Mouse (Mus musculus) lung, postnatal 25 days (tissue): ENCODE measurements around the gene Pax1.

Experiments used
- DNase-seq: peaks from one replicate; pipeline ENCODE4 v3.0.0; 2022; ENCODE audit warnings: low spot score

Pax1 gene

GRCm38 (mm10) chr2:147361581-147361980 is at the start of gene Pax1:
TSS of gene Pax1 (plus strand) at chr2:147361925.
- no peak for DNase-seq

GRCm38 (mm10) chr2:147321036-147321435 is 40.7 kb upstream of the Pax1 start:
- DNase-seq = no peak

GRCm38 (mm10) chr2:147325178-147325577 is 36.5 kb upstream of the Pax1 start:
- DNase-seq = no peak

GRCm38 (mm10) chr2:147332731-147333130 is 29.0 kb upstream of the Pax1 start:
- DNase-seq = no peak

GRCm38 (mm10) chr2:147338729-147339128 is 23.0 kb upstream of the Pax1 start:
- DNase-seq = no peak

GRCm38 (mm10) chr2:147339796-147340195 is 21.9 kb upstream of the Pax1 start:
- DNase-seq = no peak

GRCm38 (mm10) chr2:147342198-147342597 is 19.5 kb upstream of the Pax1 start:
- DNase-seq = no peak

GRCm38 (mm10) chr2:147359716-147360115 is 2.0 kb upstream of the Pax1 start:
- DNase-seq = no peak

- no peak for DNase-seq
Measured at GRCm38 (mm10) chr2:147360401-147360800, 1.3 kb upstream of the Pax1 start.

- DNase-seq = no peak
Measured at GRCm38 (mm10) chr2:147360856-147361255, 869 bp upstream of the Pax1 start.

GRCm38 (mm10) chr2:147362316-147362715 is 591 bp downstream of the Pax1 start:
- DNase-seq = no peak

GRCm38 (mm10) chr2:147363401-147364130 is 1.8 kb downstream of the Pax1 start:
- no peak for DNase-seq

GRCm38 (mm10) chr2:147364198-147364597 is 2.5 kb downstream of the Pax1 start:
- DNase-seq = no peak

- DNase-seq = no peak
Measured at GRCm38 (mm10) chr2:147364982-147365907, 3.5 kb downstream of the Pax1 start.

- DNase-seq = no peak
Measured at GRCm38 (mm10) chr2:147365908-147366630, 4.3 kb downstream of the Pax1 start.

GRCm38 (mm10) chr2:147367246-147367820 is 5.6 kb downstream of the Pax1 start:
- no peak for DNase-seq

GRCm38 (mm10) chr2:147367911-147368591 is 6.3 kb downstream of the Pax1 start:
- no peak for DNase-seq

- no peak for DNase-seq
Measured at GRCm38 (mm10) chr2:147369561-147369960, 7.8 kb downstream of the Pax1 start.

- DNase-seq = no peak
Measured at GRCm38 (mm10) chr2:147370091-147370490, 8.4 kb downstream of the Pax1 start.

GRCm38 (mm10) chr2:147371289-147371688 is 9.6 kb downstream of the Pax1 start:
- DNase-seq = no peak

GRCm38 (mm10) chr2:147371840-147372239 is 10.1 kb downstream of the Pax1 start:
- no peak for DNase-seq
